Mouse (Mus musculus) heart, embryonic 15.5 days (tissue): Measurements from ENCODE around the gene Clk3. TPM values are rescaled to one million over a fixed set of nuclear protein-coding genes. Genes with fewer than 3 reads are reported as not detected.

Experiments
- ATAC-seq: fragments of 200-750 bp; cut with Nextera tagmentation; replicated peaks from 2 replicates; pipeline ENCODE4 v1.8.0; 2017; ENCODE audit warnings: low read depth, moderate TSS enrichment; ENCODE audit not compliant: insufficient number of reproducible peaks, insufficient read depth, low FRiP score
- H3K27ac ChIP-seq: fragments of 300-500 bp; sonication (generic); 2 replicates; pipeline ENCODE4 v1.5.1; 2015; ENCODE audit warnings: mild to moderate bottlenecking, inconsistent platforms
- H3K27me3 ChIP-seq: fragments of 300-500 bp; sonication (generic); 2 replicates; pipeline ENCODE4 v1.6.1; 2015; ENCODE audit warnings: inconsistent platforms
- H3K36me3 ChIP-seq: fragments of 300-500 bp; sonication (generic); 2 replicates; pipeline ENCODE4 v1.6.1; 2015; ENCODE audit warnings: mild to moderate bottlenecking, inconsistent platforms
- H3K4me1 ChIP-seq: fragments of 300-500 bp; sonication (generic); replicated peaks from 2 replicates; pipeline ENCODE4 v1.6.1; 2015; ENCODE audit warnings: inconsistent platforms
- H3K4me2 ChIP-seq: fragments of 300-500 bp; sonication (generic); 2 replicates; pipeline ENCODE4 v1.6.1; 2015; ENCODE audit warnings: inconsistent platforms, mild to moderate bottlenecking, moderate library complexity
- H3K4me3 ChIP-seq: fragments of 300-500 bp; sonication (generic); 2 replicates; pipeline ENCODE4 v1.5.1; 2015; ENCODE audit warnings: mild to moderate bottlenecking, inconsistent platforms
- H3K9ac ChIP-seq: fragments of 300-500 bp; sonication (generic); 2 replicates; pipeline ENCODE4 v1.6.1; 2015; ENCODE audit warnings: mild to moderate bottlenecking, inconsistent platforms
- H3K9me3 ChIP-seq: fragments of 300-500 bp; sonication (generic); replicated peaks from 2 replicates; pipeline ENCODE4 v1.6.1; 2016; ENCODE audit warnings: inconsistent platforms
- WGBS: fragments of 180-500 bp; shearing (Covaris S2); methylation state at CpG from one replicate; pipeline ENCODE4 v1.1.7; 2015; ENCODE audit warnings: mixed read lengths; 5-methylcytosine and 5-hydroxymethylcytosine counted together
- polyA plus RNA-seq: library from polyadenylated mRNA; unstranded; fragments of >200 nt; fragmentation: Nextera tagmentation; extraction: Ambion mirVana; gene quantifications from 2 replicates; pipeline ENCODE4 v1.2.1, GENCODE M21; 2015

Clk3 gene
- polyA plus RNA-seq, 1 experiment from 2014 or later = 48.5 TPM

- H3K27me3 ChIP-seq = no peaks in the 10 kb centered on the region
- WGBS = 71% methylated on average over 3 of the region's 3 CpGs
- no peak overlapping the region for H3K9ac ChIP-seq
- peaks cover 25% of the 10 kb centered on the region for H3K4me1 ChIP-seq
- no peak overlapping the region for H3K27ac ChIP-seq
- H3K4me2 ChIP-seq = no peak overlapping the region
- no peaks in the 10 kb centered on the region for H3K9me3 ChIP-seq
- peaks cover 83% of the 10 kb centered on the region for H3K36me3 ChIP-seq
- no peak for ATAC-seq
- H3K4me3 ChIP-seq = no peak overlapping the region
These were observed 8.1 kb downstream of the Clk3 start for GRCm38 (mm10) chr9:57757578-57757977.

GRCm38 (mm10) chr9:57750901-57751300 is 14.8 kb downstream of the Clk3 start:
- 88% methylated on average over 7 of the region's 7 CpGs for WGBS
- Histone ChIP-seq H3K9me3 (no peaks in the 10 kb centered on the region), H3K4me1 (peaks cover 8% of the 10 kb centered on the region; the same call in 1 of the 2 replicates), H3K27ac (no peak overlapping the region), H3K4me3 (no peak overlapping the region), H3K4me2 (no peak overlapping the region), H3K9ac (no peak overlapping the region), H3K36me3 (peaks cover 97% of the 10 kb centered on the region), H3K27me3 (no peaks in the 10 kb centered on the region)
- ATAC-seq = no peak

- Histone ChIP-seq H3K27me3 (no peaks in the 10 kb centered on the region), H3K36me3 (peaks cover 88% of the 10 kb centered on the region), H3K4me2 (no peak overlapping the region), H3K4me3 (no peak overlapping the region), H3K9ac (no peak overlapping the region), H3K4me1 (peaks cover 8% of the 10 kb centered on the region; the same call in 1 of the 2 replicates), H3K27ac (no peak overlapping the region), H3K9me3 (no peaks in the 10 kb centered on the region)
- ATAC-seq = no peak
- 13% methylated on average over 1 of the region's 1 CpGs for WGBS
These were observed 16.8 kb downstream of the Clk3 start for GRCm38 (mm10) chr9:57748831-57749230.

GRCm38 (mm10) chr9:57748137-57748536 is 17.5 kb downstream of the Clk3 start:
- ATAC-seq = no peak
- WGBS = 80% methylated on average over 6 of the region's 6 CpGs
- 0 out of 2 replicates have a peak overlapping the region, but pooled peaks have one; percentile 5 for H3K27ac ChIP-seq
- no peaks in the 10 kb centered on the region for H3K27me3 ChIP-seq
- peaks cover 8% of the 10 kb centered on the region; the same call in 1 of the 2 replicates for H3K4me1 ChIP-seq
- peaks cover 81% of the 10 kb centered on the region for H3K36me3 ChIP-seq
- no peaks in the 10 kb centered on the region for H3K9me3 ChIP-seq
- H3K4me3 ChIP-seq = no peak overlapping the region
- no peak overlapping the region for H3K9ac ChIP-seq
- H3K4me2 ChIP-seq = no peak overlapping the region

GRCm38 (mm10) chr9:57747067-57747466 is 18.6 kb downstream of the Clk3 start:
- H3K9me3 ChIP-seq = no peaks in the 10 kb centered on the region
- no peak overlapping the region for H3K4me2 ChIP-seq
- H3K9ac ChIP-seq = no peak overlapping the region
- H3K4me3 ChIP-seq = no peak overlapping the region
- WGBS = 56% methylated on average over 1 of the region's 1 CpGs
- H3K27me3 ChIP-seq = no peaks in the 10 kb centered on the region
- peaks cover 70% of the 10 kb centered on the region for H3K36me3 ChIP-seq
- 0 out of 2 replicates have a peak overlapping the region, but pooled peaks have one; percentile 5 for H3K27ac ChIP-seq
- H3K4me1 ChIP-seq = peaks cover 8% of the 10 kb centered on the region; the same call in 1 of the 2 replicates
- ATAC-seq = no peak

GRCm38 (mm10) chr9:57744462-57745091 is 21.1 kb downstream of the Clk3 start:
- Histone ChIP-seq H3K4me2 (no peak overlapping the region), H3K27me3 (no peaks in the 10 kb centered on the region), H3K4me1 (peaks cover 8% of the 10 kb centered on the region; the same call in 1 of the 2 replicates), H3K9ac (no peak overlapping the region), H3K36me3 (peaks cover 50% of the 10 kb centered on the region), H3K27ac (no peak overlapping the region), H3K4me3 (no peak overlapping the region), H3K9me3 (no peaks in the 10 kb centered on the region)
- no peak for ATAC-seq
- 61% methylated on average over 3 of the region's 3 CpGs for WGBS

GRCm38 (mm10) chr9:57739863-57740262 is 25.8 kb downstream of the Clk3 start:
- Histone ChIP-seq H3K9ac (no peak overlapping the region), H3K36me3 (peaks cover 9% of the 10 kb centered on the region; the same call in 1 of the 2 replicates), H3K4me1 (peaks cover 8% of the 10 kb centered on the region; the same call in 1 of the 2 replicates), H3K27me3 (no peaks in the 10 kb centered on the region), H3K4me3 (no peak overlapping the region), H3K27ac (no peak overlapping the region), H3K9me3 (no peaks in the 10 kb centered on the region), H3K4me2 (no peak overlapping the region)
- ATAC-seq = no peak
- 89% methylated on average over 5 of the region's 5 CpGs for WGBS

GRCm38 (mm10) chr9:57733606-57734005 is 32.1 kb downstream of the Clk3 start:
- H3K4me1 ChIP-seq = peaks cover 8% of the 10 kb centered on the region; the same call in 1 of the 2 replicates
- 94% methylated on average over 6 of the region's 6 CpGs for WGBS
- no peak overlapping the region for H3K27ac ChIP-seq
- no peak overlapping the region for H3K9ac ChIP-seq
- no peak overlapping the region for H3K4me2 ChIP-seq
- H3K27me3 ChIP-seq = no peaks in the 10 kb centered on the region
- ATAC-seq = no peak
- no peaks in the 10 kb centered on the region for H3K9me3 ChIP-seq
- peaks cover 13% of the 10 kb centered on the region; the same call in 1 of the 2 replicates for H3K36me3 ChIP-seq
- no peak overlapping the region for H3K4me3 ChIP-seq

GRCm38 (mm10) chr9:57728312-57728711 is 37.3 kb downstream of the Clk3 start:
- H3K36me3 ChIP-seq = peaks cover 22% of the 10 kb centered on the region
- H3K9ac ChIP-seq = no peak overlapping the region
- H3K9me3 ChIP-seq = no peaks in the 10 kb centered on the region
- WGBS = 86% methylated on average over 1 of the region's 1 CpGs
- H3K4me2 ChIP-seq = no peak overlapping the region
- H3K27ac ChIP-seq = no peak overlapping the region
- no peaks in the 10 kb centered on the region for H3K27me3 ChIP-seq
- no peak overlapping the region for H3K4me3 ChIP-seq
- ATAC-seq = no peak
- peaks cover 9% of the 10 kb centered on the region for H3K4me1 ChIP-seq

- Histone ChIP-seq H3K36me3 (peaks cover 37% of the 10 kb centered on the region), H3K27me3 (no peaks in the 10 kb centered on the region), H3K27ac (no peak overlapping the region), H3K4me3 (no peak overlapping the region), H3K9me3 (no peaks in the 10 kb centered on the region), H3K4me2 (no peak overlapping the region), H3K4me1 (peaks cover 13% of the 10 kb centered on the region), H3K9ac (no peak overlapping the region)
- no peak for ATAC-seq
- 94% methylated on average over 3 of the region's 3 CpGs for WGBS
These were observed 41.0 kb downstream of the Clk3 start for GRCm38 (mm10) chr9:57724701-57725100.

- Histone ChIP-seq H3K9ac (no peak overlapping the region), H3K4me1 (peaks cover 13% of the 10 kb centered on the region), H3K27me3 (no peaks in the 10 kb centered on the region), H3K4me2 (no peak overlapping the region), H3K4me3 (no peak overlapping the region), H3K36me3 (peaks cover 39% of the 10 kb centered on the region), H3K9me3 (no peaks in the 10 kb centered on the region), H3K27ac (peak overlapping the region; percentile 37)
- 65% methylated on average over 5 of the region's 5 CpGs for WGBS
- no peak for ATAC-seq
These were observed 41.9 kb downstream of the Clk3 start for GRCm38 (mm10) chr9:57723796-57724195.

GRCm38 (mm10) chr9:57723315-57723715 is 42.3 kb downstream of the Clk3 start:
- WGBS = 43% methylated on average over 5 of the region's 5 CpGs
- Histone ChIP-seq H3K4me1 (peaks cover 13% of the 10 kb centered on the region), H3K27me3 (no peaks in the 10 kb centered on the region), H3K27ac (peak overlapping the region; percentile 37), H3K4me2 (no peak overlapping the region), H3K9ac (no peak overlapping the region), H3K36me3 (peaks cover 43% of the 10 kb centered on the region), H3K4me3 (no peak overlapping the region), H3K9me3 (no peaks in the 10 kb centered on the region)
- ATAC-seq = peak; percentile 53
